Mouse (Mus musculus): ENCODE results near the gene Bnipl. TPM values are rescaled to one million over a fixed set of nuclear protein-coding genes. Genes with fewer than 3 reads are reported as not detected.

Gene Bnipl
- total RNA-seq, 1 experiment = 6.7 TPM

GRCm38 (mm10) chr3:95275161-95275560, 24.2 kb upstream of the Bnipl start:
- Histone ChIP-seq H3K9me3 (ENCODE audit: control insufficient read depth, insufficient read depth, low read depth, low read length) (no peaks in the 10 kb centered on the region), H3K4me1 (ENCODE audit: control insufficient read depth in 2 of 2, insufficient read depth in 2 of 2, low read length in 2 of 2, poor library complexity in 1 of 2) (peaks cover 10 to 18% of the 10 kb centered on the region in 2 experiments), H3K27ac (ENCODE audit: insufficient read depth, low read depth, low read length, poor library complexity, severe bottlenecking) (no peak overlapping the region; the same call in 1 of the 2 replicates), H3K4me3 (ENCODE audit: insufficient read depth in 1 of 2, low read depth in 1 of 2, low read length in 2 of 2, poor library complexity in 1 of 2, severe bottlenecking in 1 of 2) (no peak overlapping the region), H3K9ac (ENCODE audit: insufficient read depth, low read depth, low read length, poor library complexity, severe bottlenecking) (no peak overlapping the region), H3K36me3 (ENCODE audit: control insufficient read depth, insufficient read depth, low read length, poor library complexity, severe bottlenecking) (peaks cover 3% of the 10 kb centered on the region; the same call in 1 of the 2 replicates)
- in situ Hi-C loops (cut with MboI; ENCODE audit: low sequenced_read_pairs in 2 of 2, unreplicated experiment in 2 of 2) = no loop called here
- TF ChIP-seq ZNF384 (IDR thresholded peaks at IDR 0.05; ENCODE audit: low read depth, low read length) = no peak
- TF ChIP-seq HCFC1 (IDR thresholded peaks at IDR 0.05; ENCODE audit: borderline replicate concordance, insufficient read depth, low read length) = no peak
- TF ChIP-seq ZC3H11A (IDR thresholded peaks at IDR 0.05; ENCODE audit: borderline replicate concordance, low read depth, low read length) = no peak
- no peak for TF ChIP-seq CHD2 (IDR thresholded peaks at IDR 0.05; ENCODE audit: low read depth, low read length)
- no peak for TF ChIP-seq MAFK (IDR thresholded peaks at IDR 0.05; ENCODE audit: insufficient read depth, low read depth, low read length)
- DNase-seq (ENCODE audit: low read depth, low spot score) = no peak

GRCm38 (mm10) chr3:95274453-95274852, 23.5 kb upstream of the Bnipl start:
- Histone ChIP-seq H3K4me1 (ENCODE audit: control insufficient read depth in 2 of 2, insufficient read depth in 2 of 2, low read length in 2 of 2, poor library complexity in 1 of 2) (peaks cover 12 to 24% of the 10 kb centered on the region in 2 experiments), H3K9ac (ENCODE audit: insufficient read depth, low read depth, low read length, poor library complexity, severe bottlenecking) (no peak overlapping the region), H3K4me3 (ENCODE audit: insufficient read depth in 1 of 2, low read depth in 1 of 2, low read length in 2 of 2, poor library complexity in 1 of 2, severe bottlenecking in 1 of 2) (no peak overlapping the region), H3K36me3 (ENCODE audit: control insufficient read depth, insufficient read depth, low read length, poor library complexity, severe bottlenecking) (peaks cover 3% of the 10 kb centered on the region; the same call in 1 of the 2 replicates), H3K9me3 (ENCODE audit: control insufficient read depth, insufficient read depth, low read depth, low read length) (no peaks in the 10 kb centered on the region), H3K27ac (ENCODE audit: insufficient read depth, low read depth, low read length, poor library complexity, severe bottlenecking) (no peak overlapping the region)
- no peak for DNase-seq (ENCODE audit: low read depth, low spot score)
- 0 out of 2 replicates have a peak, but pooled peaks have one; percentile 38 for TF ChIP-seq ZNF384 (IDR thresholded peaks at IDR 0.05; ENCODE audit: low read depth, low read length)
- no peak for TF ChIP-seq MAFK (IDR thresholded peaks at IDR 0.05; ENCODE audit: insufficient read depth, low read depth, low read length)
- in situ Hi-C loops (cut with MboI; ENCODE audit: low sequenced_read_pairs in 2 of 2, unreplicated experiment in 2 of 2) = no loop called here

- in situ Hi-C loops (cut with MboI; ENCODE audit: low sequenced_read_pairs in 2 of 2, unreplicated experiment in 2 of 2) = no loop called here
- H3K9ac ChIP-seq (ENCODE audit: insufficient read depth, low read depth, low read length, poor library complexity, severe bottlenecking) = peak overlapping the region; percentile 51; the same call in 1 of the 2 replicates
- peaks cover 3% of the 10 kb centered on the region; the same call in 1 of the 2 replicates for H3K36me3 ChIP-seq (ENCODE audit: control insufficient read depth, insufficient read depth, low read length, poor library complexity, severe bottlenecking)
- H3K9me3 ChIP-seq (ENCODE audit: control insufficient read depth, insufficient read depth, low read depth, low read length) = no peaks in the 10 kb centered on the region
- no peak for DNase-seq (ENCODE audit: low read depth, low spot score)
- peaks cover 15 to 31% of the 10 kb centered on the region in 2 experiments for H3K4me1 ChIP-seq (ENCODE audit: control insufficient read depth in 2 of 2, insufficient read depth in 2 of 2, low read length in 2 of 2, poor library complexity in 1 of 2)
- TF ChIP-seq ZNF384 (IDR thresholded peaks at IDR 0.05; ENCODE audit: low read depth, low read length) (no peak), CHD2 (IDR thresholded peaks at IDR 0.05; ENCODE audit: low read depth, low read length) (no peak), MAFK (IDR thresholded peaks at IDR 0.05; ENCODE audit: insufficient read depth, low read depth, low read length) (no peak), ZC3H11A (IDR thresholded peaks at IDR 0.05; ENCODE audit: borderline replicate concordance, low read depth, low read length) (no peak), HCFC1 (IDR thresholded peaks at IDR 0.05; ENCODE audit: borderline replicate concordance, insufficient read depth, low read length) (no peak)
- no peak overlapping the region; a peak in 1 of 4 replicates for H3K4me3 ChIP-seq (ENCODE audit: insufficient read depth in 1 of 2, low read depth in 1 of 2, low read length in 2 of 2, poor library complexity in 1 of 2, severe bottlenecking in 1 of 2)
- peak overlapping the region; percentile 30 for H3K27ac ChIP-seq (ENCODE audit: insufficient read depth, low read depth, low read length, poor library complexity, severe bottlenecking)
Observed at GRCm38 (mm10) chr3:95273471-95273870, 22.5 kb upstream of the Bnipl start.

- H3K9ac ChIP-seq (ENCODE audit: insufficient read depth, low read depth, low read length, poor library complexity, severe bottlenecking) = peak overlapping the region; percentile 20; the same call in 1 of the 2 replicates
- H3K4me3 ChIP-seq (ENCODE audit: insufficient read depth in 1 of 2, low read depth in 1 of 2, low read length in 2 of 2, poor library complexity in 1 of 2, severe bottlenecking in 1 of 2) = 0 out of 4 replicates have a peak overlapping the region, but pooled peaks of 1 of the 2 experiments have one; percentile 11
- H3K9me3 ChIP-seq (ENCODE audit: control insufficient read depth, insufficient read depth, low read depth, low read length) = no peaks in the 10 kb centered on the region
- in situ Hi-C loops (cut with MboI; ENCODE audit: low sequenced_read_pairs in 2 of 2, unreplicated experiment in 2 of 2) = no loop called here
- no peak for DNase-seq (ENCODE audit: low read depth, low spot score)
- peaks cover 11% of the 10 kb centered on the region for H3K36me3 ChIP-seq (ENCODE audit: control insufficient read depth, insufficient read depth, low read length, poor library complexity, severe bottlenecking)
- H3K27ac ChIP-seq (ENCODE audit: insufficient read depth, low read depth, low read length, poor library complexity, severe bottlenecking) = peak overlapping the region; percentile 56
- peaks cover 9 to 31% of the 10 kb centered on the region in 2 experiments for H3K4me1 ChIP-seq (ENCODE audit: control insufficient read depth in 2 of 2, insufficient read depth in 2 of 2, low read length in 2 of 2, poor library complexity in 1 of 2)
- no peak for TF ChIP-seq MAFK (IDR thresholded peaks at IDR 0.05; ENCODE audit: insufficient read depth, low read depth, low read length)
- TF ChIP-seq ZC3H11A (IDR thresholded peaks at IDR 0.05; ENCODE audit: borderline replicate concordance, low read depth, low read length) = no peak
- TF ChIP-seq ZNF384 (IDR thresholded peaks at IDR 0.05; ENCODE audit: low read depth, low read length) = no peak
- no peak for TF ChIP-seq CHD2 (IDR thresholded peaks at IDR 0.05; ENCODE audit: low read depth, low read length)
- TF ChIP-seq HCFC1 (IDR thresholded peaks at IDR 0.05; ENCODE audit: borderline replicate concordance, insufficient read depth, low read length) = no peak
Observed at GRCm38 (mm10) chr3:95270766-95271364, 19.9 kb upstream of the Bnipl start.

All from ES-E14 (cell line).